Mouse (Mus musculus) R1 (cell line): ENCODE measurements around the gene Pip4k2b.

Source experiments
- DNase-seq: peaks from one replicate; pipeline ENCODE4 v3.0.0-alpha.2; 2018; ENCODE audit warnings: low read depth, low spot score

Gene Pip4k2b

GRCm38 (mm10) chr11:97744063-97744717 lies at the start of gene Pip4k2b:
TSS of gene Pip4k2b (minus strand) at chr11:97744704.
- no peak for DNase-seq

DNA sequence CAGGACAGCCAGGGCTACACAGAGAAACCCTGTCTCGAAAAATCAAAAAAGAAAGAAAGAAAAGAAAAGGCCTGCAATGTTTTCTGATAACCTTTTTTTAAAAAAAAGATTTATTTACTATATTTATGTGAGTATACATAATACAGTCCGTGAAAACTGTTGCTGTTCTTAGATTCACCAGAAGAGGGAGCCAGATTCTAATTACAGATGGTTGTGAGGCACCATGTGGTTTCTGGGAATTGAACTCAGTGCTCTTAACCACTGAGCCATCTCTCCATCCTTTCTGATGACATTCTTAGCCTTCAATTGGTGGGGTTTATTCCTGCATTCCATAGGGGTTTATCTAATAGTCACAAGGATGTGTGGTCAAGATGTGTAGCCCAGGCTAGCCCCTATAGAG lies 48.7 kb upstream of the Pip4k2b start:
- peak; percentile 84 for DNase-seq

- DNase-seq: peak; percentile 23
Observed at GRCm38 (mm10) chr11:97790778-97791438, 46.4 kb upstream of the Pip4k2b start.

DNA sequence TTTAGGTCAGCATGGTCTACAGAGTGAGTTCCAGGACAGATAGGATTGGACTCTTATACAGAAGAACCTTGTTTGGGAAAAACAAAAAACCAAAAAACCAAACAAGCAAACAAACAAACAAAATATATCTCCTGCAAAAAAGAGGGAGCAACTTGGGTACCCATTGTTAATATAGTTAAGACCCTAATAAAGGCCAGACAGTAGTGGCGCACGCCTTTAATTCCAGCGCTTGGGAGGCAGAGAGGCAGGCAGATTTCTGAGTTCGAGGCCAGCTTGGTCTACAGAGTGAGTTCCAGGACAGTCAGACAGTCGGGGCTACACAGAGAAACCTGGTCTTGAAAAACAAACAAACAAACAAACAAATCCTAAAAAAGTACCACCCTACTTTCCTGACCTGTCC lies 45.2 kb upstream of the Pip4k2b start:
- no peak for DNase-seq

GRCm38 (mm10) chr11:97787961-97788360 lies 43.5 kb upstream of the Pip4k2b start:
- DNase-seq: peak; percentile 79

- no peak for DNase-seq
Observed at GRCm38 (mm10) chr11:97782564-97782895, 38.0 kb upstream of the Pip4k2b start.

DNA sequence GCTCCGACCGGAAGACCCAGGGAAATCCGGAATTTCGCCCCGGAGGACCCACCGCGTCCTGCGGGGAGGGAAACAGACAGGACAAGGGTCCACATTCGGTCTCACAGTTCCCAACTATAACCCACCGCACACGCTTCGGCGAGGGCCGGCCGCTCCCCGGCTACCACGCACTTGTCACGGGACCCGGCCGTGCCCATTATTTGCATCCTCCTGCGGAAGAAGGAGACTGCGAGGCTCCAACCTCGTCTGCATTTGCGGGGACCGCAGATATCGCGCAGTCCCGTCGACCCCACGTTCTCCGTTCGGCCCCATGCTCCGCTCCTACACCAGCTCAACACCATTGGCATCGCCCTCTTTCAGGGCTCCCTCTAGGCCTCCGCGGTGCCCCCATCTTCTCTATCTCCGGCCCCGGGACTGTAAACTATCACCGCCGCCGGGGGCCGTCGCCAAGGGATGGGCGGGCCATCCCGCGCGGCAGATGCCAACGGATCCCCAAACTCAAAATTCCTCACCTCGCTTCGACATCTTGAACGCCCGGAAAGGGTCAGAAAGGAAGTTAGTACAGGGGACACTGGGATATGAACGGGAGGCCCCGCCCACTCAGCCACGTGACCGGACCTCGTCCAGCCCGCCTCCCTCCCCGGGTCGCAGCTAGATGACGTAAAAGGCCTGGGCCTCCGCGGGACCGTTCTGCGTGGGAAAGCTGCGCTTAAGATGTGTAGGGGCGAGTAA lies 37.5 kb upstream of the Pip4k2b start, which contains the start of gene Rpl23:
Gene Rpl23, minus strand, starts transcription at position 606 of the 732 bp plus-strand sequence.
- peak; percentile 98 for DNase-seq

DNA sequence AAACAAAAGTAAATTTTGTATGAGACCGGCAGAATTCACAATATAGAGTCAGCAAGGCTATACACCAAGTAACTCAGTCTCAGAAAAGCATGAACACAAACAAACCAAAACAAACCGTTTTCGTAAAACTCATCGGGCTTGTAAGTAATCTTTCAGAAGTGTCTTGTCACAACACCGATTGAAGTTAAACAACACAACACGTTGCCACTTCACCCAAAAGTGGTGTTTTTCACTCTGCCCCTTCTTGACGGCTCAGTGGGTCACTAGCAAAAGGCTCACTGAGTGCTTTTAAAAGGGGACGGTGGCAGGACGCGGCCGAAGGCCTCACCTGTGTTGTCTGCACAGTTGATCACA lies 37.0 kb upstream of the Pip4k2b start:
- DNase-seq: peak; percentile 27

DNA sequence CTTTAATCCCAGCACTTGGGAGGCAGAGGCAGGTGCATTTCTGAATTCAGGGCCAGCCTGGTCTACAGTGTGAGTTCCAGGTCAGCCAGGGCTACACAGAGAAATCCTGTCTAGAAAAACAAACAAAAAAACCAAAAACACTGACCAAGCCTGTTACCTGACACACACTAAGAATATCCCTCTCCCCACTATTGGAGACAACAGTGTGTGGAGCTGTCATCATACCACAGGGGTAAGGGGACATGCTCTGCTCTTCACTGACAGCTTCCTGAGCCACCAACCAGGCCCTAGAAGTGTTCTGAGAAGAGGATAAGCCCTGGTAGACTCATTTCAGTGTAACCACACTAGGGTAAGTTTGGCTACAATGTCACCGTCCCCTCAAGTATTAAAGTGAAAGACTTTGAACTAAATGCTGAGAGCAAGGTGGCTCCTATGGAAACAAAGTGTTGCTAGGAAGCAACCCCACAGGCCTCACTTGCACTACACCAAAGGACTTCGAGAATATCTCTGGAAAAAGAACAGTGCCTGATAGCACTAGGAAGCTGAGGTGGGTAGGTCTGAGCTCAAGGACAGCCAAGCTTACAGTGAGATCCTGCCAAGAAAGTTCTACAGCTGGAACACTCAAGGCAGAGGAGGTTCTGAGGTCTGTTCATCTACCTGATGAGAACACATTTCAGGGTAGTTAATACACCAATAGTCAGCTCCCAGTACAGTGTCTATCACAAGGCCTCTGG lies 35.6 kb upstream of the Pip4k2b start:
- DNase-seq: no peak

DNA sequence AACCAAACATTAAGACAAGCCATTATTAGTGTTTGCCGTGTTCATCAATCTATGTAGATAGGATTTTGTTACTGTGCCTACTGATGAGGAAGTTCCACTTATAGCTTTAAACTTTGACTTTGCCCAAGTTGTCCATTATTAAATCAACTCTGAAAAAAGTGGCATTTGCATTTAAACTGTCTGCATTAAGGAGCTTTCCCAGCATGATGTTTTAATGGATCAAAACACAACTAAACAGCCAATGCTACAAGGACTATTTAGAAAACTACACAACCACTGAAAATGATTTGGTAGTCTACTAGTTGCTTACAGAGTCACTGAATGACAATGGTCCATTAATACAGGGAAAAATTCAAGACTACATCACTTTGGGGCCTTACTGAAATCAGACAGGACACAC lies 34.4 kb upstream of the Pip4k2b start:
- DNase-seq: no peak

GRCm38 (mm10) chr11:97777129-97777529 lies 32.6 kb upstream of the Pip4k2b start:
- DNase-seq: peak; percentile 84

DNA sequence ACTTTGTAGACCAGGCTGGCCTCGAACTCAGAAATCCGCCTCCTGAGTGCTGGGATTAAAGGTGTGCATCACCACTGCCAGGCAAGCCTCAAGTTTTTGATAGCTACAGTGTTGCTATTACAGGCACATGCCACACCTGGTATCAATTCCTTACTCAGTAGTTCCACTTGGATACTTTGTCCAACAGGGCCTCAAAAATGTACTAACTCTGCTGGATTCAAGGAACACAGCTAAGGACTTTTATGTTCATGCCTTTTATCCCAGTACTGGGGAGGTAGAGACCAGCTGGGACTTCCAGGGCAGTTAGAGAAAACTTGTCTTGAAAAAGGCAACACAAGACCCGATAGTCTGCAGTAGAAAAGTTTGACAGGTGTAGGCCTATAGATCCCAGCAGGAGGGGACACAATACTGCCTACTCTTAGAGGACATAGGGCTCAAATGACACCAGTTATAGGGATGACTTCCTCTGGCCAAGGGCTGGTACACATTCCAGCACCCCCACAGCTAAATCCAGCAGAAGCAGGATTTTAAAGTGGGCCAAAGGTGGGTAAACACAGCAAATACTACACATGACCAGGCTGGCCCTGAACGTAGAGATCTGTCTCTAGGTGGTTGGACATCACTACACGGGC lies 32.1 kb upstream of the Pip4k2b start:
- peak; percentile 86 for DNase-seq

- DNase-seq: peak; percentile 85
Observed at GRCm38 (mm10) chr11:97775808-97776496, 31.4 kb upstream of the Pip4k2b start, which contains the start of gene 1700001P01Rik. TSS of gene 1700001P01Rik (minus strand) at chr11:97775918.

GRCm38 (mm10) chr11:97775186-97775585 lies 30.7 kb upstream of the Pip4k2b start:
- DNase-seq: no peak

DNA sequence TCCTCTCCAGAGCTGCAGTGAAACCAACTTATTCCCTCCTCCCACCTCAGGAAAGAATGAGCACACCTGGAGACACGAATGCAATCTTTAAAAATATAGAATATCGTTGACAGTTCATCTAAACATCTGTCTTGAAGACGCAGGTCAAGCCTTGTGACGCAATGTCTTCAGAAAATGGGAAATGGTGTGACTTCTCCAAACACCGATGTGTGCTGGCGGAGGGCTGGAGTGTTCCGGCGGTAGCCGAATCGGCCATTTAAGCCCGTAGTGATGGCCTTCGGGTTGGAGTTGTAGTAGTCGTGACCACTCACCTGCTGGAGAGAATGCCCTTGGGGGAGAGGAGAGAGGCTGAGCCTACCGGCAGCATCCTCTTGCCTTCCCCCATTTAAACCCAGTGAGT lies 26.9 kb upstream of the Pip4k2b start:
- DNase-seq: no peak

DNA sequence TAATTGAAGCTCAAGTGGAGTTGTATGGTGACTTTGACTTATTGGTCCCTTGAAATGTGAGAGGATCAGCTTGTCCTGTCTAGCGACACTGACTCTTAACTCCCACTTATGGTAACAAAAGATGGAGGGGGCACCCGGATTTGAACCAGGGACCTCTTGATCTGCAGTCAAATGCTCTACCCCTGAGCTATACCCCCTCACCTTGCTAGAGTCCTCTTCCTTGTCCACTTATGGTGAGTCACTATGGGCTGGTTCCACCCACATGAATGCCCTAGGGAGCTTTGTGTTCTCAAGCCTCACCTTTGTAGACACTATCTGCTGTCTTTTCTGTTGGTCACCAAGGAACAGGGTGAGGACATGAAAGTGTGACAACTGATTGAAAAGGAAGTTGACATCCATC lies 25.2 kb upstream of the Pip4k2b start:
- DNase-seq: peak; percentile 46

DNA sequence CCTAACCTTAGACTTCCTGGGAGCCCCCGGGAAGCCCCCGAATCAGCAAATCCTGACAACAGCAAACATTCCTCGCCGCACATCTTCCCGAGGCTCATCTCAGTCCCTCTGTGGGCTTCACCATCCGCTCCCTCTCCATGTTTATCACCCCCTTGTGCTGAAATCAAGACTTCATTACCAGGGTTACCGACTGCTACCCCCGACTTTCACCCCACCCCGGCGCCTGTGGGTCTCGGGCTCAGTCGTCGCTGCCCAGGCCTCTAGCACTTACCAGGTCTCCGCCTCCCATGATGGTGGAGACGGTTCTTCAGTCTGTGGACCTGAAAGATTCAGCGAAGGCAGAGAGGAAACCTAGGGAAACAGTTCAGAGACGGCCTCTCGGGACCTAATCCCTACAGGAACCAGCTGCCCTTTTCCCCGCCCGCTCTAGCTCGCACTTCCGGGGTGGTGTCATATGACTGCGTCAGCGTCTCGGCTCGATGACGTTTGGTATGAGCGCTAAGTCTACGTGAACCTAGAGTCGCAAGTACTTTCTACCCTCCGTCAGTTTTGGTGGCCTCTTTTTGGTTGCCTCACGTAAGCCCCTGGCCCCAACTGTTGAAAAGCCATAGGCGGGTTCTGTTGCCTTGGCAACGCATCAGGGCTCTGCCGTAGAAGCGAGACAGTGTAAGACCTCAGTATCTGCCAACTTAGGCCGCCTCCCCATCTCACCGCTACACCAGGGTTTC lies 21.8 kb upstream of the Pip4k2b start, which contains the start of gene Cwc25:
Gene Cwc25, minus strand, starts transcription at position 403 of the 728 bp plus-strand sequence.
- peak; percentile 98 for DNase-seq

DNA sequence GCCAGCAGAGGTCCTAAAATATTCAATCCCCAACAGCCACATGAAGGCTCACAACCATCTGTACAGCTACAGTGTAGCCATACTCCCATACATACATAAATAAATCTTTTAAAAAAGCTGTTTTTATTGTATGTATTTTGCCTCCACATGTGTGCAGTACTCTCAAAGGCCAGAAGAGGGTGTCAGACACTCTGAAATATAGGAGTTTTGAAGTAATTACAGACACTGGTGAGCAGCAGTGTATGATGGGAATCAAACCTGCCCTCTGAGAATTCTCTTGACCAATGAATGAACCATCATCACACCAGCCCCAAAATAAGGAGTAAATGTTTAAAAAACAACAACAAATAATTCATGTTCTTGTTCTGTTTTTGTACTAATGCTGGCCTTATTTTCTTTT lies 17.1 kb upstream of the Pip4k2b start:
- peak; percentile 65 for DNase-seq

DNA sequence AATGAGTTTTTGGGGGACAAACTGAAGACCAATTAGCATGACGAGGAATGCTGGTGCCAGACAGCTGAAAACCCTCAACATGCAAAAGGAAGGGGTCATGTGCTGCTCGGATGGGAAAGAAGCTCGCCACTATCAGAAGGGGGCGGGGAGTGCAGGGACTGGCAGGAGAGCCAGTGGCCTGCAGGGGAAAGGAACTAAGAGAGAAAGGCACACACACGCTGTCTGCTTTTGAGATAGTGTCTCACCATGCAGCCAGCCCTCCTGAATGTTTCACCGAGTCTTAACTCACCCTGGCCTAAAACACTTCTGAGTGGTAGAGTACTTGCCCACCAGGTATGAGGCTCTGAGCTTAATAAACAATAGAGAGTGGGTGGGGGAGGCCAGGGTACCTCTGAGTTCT lies 14.4 kb upstream of the Pip4k2b start:
- DNase-seq: no peak

GRCm38 (mm10) chr11:97758125-97758524 lies 13.6 kb upstream of the Pip4k2b start:
- DNase-seq: no peak
